Mouse (Mus musculus): ENCODE measurements around the gene Pisd. TPM values are rescaled to one million over a fixed set of nuclear protein-coding genes. Genes with fewer than 3 reads are reported as not detected.
"Not testable (repeated sequence)": the region's sequence is repeated elsewhere in the genome, so short reads cannot be mapped to it uniquely, and the experiment has no call there.

Gene Pisd
- polyA plus RNA-seq, 1 experiment from 2014 or later = 82.6 TPM

DNA sequence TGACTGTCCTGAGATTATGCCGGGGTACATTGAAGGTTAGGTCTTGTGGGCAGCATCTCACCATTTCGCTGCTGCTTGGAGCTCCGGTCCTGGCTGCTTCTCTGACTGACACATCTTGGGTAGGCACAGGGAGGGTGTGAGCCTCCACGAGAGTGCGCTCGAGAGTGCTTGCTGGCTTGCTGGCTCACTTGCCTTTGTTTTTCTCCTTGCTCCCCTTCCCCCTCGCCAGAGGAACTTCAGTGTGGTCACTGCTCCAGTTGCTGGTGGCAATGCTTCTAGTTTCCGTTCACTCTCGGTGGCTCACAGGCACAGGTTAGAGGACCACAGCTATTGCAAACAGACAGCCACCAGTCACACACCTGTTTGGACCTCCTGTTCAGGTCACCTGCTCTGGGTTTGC, 43.3 kb downstream of the Pisd start:
- no peak overlapping the region for H3K27ac ChIP-seq
- WGBS = 63% methylated on average over 9 of the region's 9 CpGs
- H3K4me3 ChIP-seq (replicated peaks) = no peak overlapping the region
- no peaks in the 10 kb centered on the region for H3K27me3 ChIP-seq
- H3K36me3 ChIP-seq = peaks cover 26% of the 10 kb centered on the region
- H3K9me3 ChIP-seq (replicated peaks) = no peaks in the 10 kb centered on the region
- H3K4me2 ChIP-seq = no peak overlapping the region
- no peak overlapping the region for H3K9ac ChIP-seq
- no peak for ATAC-seq (replicated peaks; ENCODE audit: low FRiP score)
- H3K4me1 ChIP-seq = peaks cover 28% of the 10 kb centered on the region

- ATAC-seq (replicated peaks; ENCODE audit: low FRiP score); H3K27me3 ChIP-seq; H3K9me3 ChIP-seq (replicated peaks); H3K9ac ChIP-seq; H3K4me2 ChIP-seq; H3K27ac ChIP-seq; H3K4me3 ChIP-seq (replicated peaks): not testable (repeated sequence)
- 88% methylated on average over 4 of the region's 4 CpGs for WGBS
- Histone ChIP-seq H3K36me3 (peaks cover 33% of the 10 kb centered on the region), H3K4me1 (peaks cover 21% of the 10 kb centered on the region)
These were observed 44.1 kb downstream of the Pisd start for GRCm38 (mm10) chr5:32741377-32741776.

GRCm38 (mm10) chr5:32740850-32741249, 44.6 kb downstream of the Pisd start:
- not testable (repeated sequence) for H3K27ac ChIP-seq; H3K4me3 ChIP-seq (replicated peaks); ATAC-seq (replicated peaks; ENCODE audit: low FRiP score); H3K4me2 ChIP-seq; H3K9me3 ChIP-seq (replicated peaks); H3K27me3 ChIP-seq; H3K9ac ChIP-seq
- H3K4me1 ChIP-seq = peaks cover 16% of the 10 kb centered on the region
- WGBS = 86% methylated on average over 8 of the region's 8 CpGs
- H3K36me3 ChIP-seq = peaks cover 38% of the 10 kb centered on the region

DNA sequence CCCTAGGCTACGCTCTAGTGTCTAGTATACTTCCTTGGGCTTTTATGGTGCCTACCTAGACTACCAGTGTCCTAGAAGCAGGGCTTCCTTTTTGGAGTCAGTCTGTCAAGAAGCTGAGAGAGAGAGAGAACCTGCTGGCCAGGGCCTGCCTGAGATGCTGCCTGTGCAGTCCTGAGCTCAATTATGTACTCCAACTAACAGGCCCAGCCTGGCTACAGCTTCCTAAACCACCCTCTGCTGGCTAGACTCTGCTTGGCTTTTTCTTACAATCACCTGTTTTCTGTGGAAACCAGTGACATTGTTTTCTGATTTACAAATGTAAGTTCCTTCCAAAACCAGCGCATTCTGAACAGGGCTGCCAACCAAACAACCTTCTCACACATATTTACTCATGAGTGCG, 45.3 kb downstream of the Pisd start:
- Histone ChIP-seq H3K27ac (no peak overlapping the region), H3K4me2 (no peak overlapping the region), H3K4me3 (replicated peaks) (no peak overlapping the region)

DNA sequence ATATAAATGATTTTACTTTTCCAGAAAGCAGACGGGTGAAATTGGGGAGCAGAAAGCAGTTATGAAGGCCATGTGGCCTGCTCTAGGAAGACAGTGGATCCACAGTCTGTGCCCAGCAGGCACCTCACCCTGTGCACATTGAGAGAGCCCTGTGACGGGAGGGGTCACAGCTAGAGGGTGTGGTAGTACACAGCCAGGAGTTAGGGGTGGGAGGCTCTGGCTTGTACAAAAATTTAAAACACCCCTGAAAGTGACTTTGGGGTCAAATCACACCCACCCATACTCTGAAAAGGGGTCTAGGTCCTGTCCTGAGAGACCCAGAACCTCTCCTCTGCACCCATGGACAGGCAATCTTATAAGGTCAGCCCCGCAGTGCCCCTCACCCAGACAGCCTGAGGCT, 48.7 kb downstream of the Pisd start:
- H3K4me2 ChIP-seq; H3K27me3 ChIP-seq; H3K4me1 ChIP-seq; H3K4me3 ChIP-seq (replicated peaks); H3K9me3 ChIP-seq (replicated peaks); H3K27ac ChIP-seq; H3K9ac ChIP-seq: not testable (repeated sequence)
- WGBS = 95% methylated on average over 3 of the region's 3 CpGs
- peaks cover 54% of the 10 kb centered on the region for H3K36me3 ChIP-seq
- peak; percentile 71; the same call in 1 of the 2 replicates for ATAC-seq (replicated peaks; ENCODE audit: low FRiP score)

More for the DNA sequence above, 45.3 kb downstream of the Pisd start:
- Histone ChIP-seq H3K9me3 (replicated peaks) (no peaks in the 10 kb centered on the region), H3K36me3 (peaks cover 45% of the 10 kb centered on the region), H3K9ac (no peak overlapping the region), H3K4me1 (peaks cover 10% of the 10 kb centered on the region), H3K27me3 (no peaks in the 10 kb centered on the region)
- 93% methylated on average over 3 of the region's 3 CpGs for WGBS
- ATAC-seq (replicated peaks; ENCODE audit: low FRiP score) = no peak

DNA sequence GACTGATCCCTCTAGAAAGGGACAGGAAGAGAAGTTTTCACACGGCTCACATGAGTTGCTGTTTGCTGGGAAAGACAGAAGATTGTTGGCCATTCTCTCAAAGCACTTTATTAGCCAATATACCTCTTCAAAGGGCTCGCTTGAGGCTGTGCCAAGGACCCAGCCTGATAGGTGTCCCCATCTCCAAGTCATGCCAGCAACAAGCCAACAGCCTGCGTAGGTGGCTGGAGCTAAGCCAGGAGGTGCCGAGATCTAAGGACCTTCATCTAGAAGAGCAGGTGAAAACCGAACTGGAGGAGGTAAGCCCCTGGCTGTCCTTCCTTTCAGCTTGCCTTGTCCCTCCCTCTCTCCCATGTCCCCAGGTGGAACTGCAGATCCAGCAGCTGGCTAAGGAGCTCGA, 49.7 kb downstream of the Pisd start:
- no peak overlapping the region for H3K9ac ChIP-seq
- no peaks in the 10 kb centered on the region for H3K9me3 ChIP-seq (replicated peaks)
- no peak overlapping the region for H3K27ac ChIP-seq
- H3K4me1 ChIP-seq = no peaks in the 10 kb centered on the region
- no peak overlapping the region for H3K4me3 ChIP-seq (replicated peaks)
- H3K4me2 ChIP-seq = no peak overlapping the region
- no peaks in the 10 kb centered on the region for H3K27me3 ChIP-seq
- 75% methylated on average over 6 of the region's 6 CpGs for WGBS
- H3K36me3 ChIP-seq = peaks cover 51% of the 10 kb centered on the region
- no peak for ATAC-seq (replicated peaks; ENCODE audit: low FRiP score)

GRCm38 (mm10) chr5:32733892-32734291, 51.6 kb downstream of the Pisd start:
- not testable (repeated sequence) for H3K4me1 ChIP-seq; H3K27ac ChIP-seq; H3K27me3 ChIP-seq; H3K4me2 ChIP-seq; H3K9me3 ChIP-seq (replicated peaks); ATAC-seq (replicated peaks; ENCODE audit: low FRiP score); H3K9ac ChIP-seq; H3K4me3 ChIP-seq (replicated peaks)
- H3K36me3 ChIP-seq = peaks cover 44% of the 10 kb centered on the region
- WGBS = 94% methylated on average over 6 of the region's 6 CpGs

GRCm38 (mm10) chr5:32728851-32729250, 56.6 kb downstream of the Pisd start:
- Histone ChIP-seq H3K9ac (no peak overlapping the region), H3K4me1 (no peaks in the 10 kb centered on the region), H3K27ac (no peak overlapping the region), H3K27me3 (no peaks in the 10 kb centered on the region), H3K9me3 (replicated peaks) (no peaks in the 10 kb centered on the region), H3K4me2 (no peak overlapping the region), H3K4me3 (replicated peaks) (no peak overlapping the region), H3K36me3 (0 out of 2 replicates have a peak, but pooled peaks cover 6% of the 10 kb centered on the region)
- 85% methylated on average over 8 of the region's 8 CpGs for WGBS
- no peak for ATAC-seq (replicated peaks; ENCODE audit: low FRiP score)

DNA sequence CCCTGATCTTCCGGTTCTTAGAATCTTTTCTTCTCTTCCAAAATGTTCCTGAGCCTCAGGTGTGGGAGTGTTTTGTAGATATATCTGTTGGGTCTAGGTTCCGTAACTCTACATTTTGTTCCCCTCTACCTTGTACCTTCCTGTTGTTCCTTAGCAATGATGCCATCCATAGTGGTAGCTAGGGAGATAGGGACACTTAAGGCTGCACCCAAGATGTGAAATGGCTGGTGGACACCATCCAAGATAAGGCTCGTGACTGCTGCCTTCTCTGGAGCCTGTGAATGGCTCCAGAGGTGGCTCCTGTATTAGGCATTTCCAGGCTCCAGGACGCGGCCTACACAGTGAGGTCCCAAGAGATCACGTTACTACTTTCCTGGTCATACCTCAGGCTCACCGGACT, 57.1 kb downstream of the Pisd start:
- no peak overlapping the region for H3K27ac ChIP-seq
- ATAC-seq (replicated peaks; ENCODE audit: low FRiP score) = no peak
- no peak overlapping the region for H3K4me2 ChIP-seq
- no peak overlapping the region for H3K9ac ChIP-seq
- H3K4me1 ChIP-seq = no peaks in the 10 kb centered on the region
- no peaks in the 10 kb centered on the region for H3K27me3 ChIP-seq
- 0 out of 2 replicates have a peak, but pooled peaks cover 1% of the 10 kb centered on the region for H3K36me3 ChIP-seq
- no peaks in the 10 kb centered on the region for H3K9me3 ChIP-seq (replicated peaks)
- WGBS = 72% methylated on average over 7 of the region's 7 CpGs
- H3K4me3 ChIP-seq (replicated peaks) = no peak overlapping the region

DNA sequence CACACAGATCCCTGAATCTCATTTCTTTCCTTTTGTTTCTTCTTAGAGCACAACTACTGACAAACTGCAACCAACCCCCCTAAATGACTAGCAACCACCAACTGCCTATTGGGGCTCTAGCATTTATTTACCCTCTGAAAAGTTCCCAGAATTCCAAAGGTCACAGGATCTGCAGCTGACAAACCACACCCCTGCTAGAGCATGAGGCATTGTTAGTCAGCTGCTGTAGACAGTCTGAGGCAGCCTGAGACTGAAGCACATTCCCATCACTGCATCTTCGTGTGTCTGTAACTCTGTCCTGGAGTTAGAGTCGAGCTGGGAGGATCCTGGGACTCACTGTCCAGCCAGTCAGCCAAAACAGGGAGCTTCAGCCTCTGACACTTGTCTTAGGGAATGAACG, 60.0 kb downstream of the Pisd start:
- ATAC-seq (replicated peaks; ENCODE audit: low FRiP score); H3K9me3 ChIP-seq (replicated peaks); H3K4me3 ChIP-seq (replicated peaks); H3K4me1 ChIP-seq; H3K27ac ChIP-seq; H3K4me2 ChIP-seq; H3K36me3 ChIP-seq; H3K9ac ChIP-seq; H3K27me3 ChIP-seq: not testable (repeated sequence)
- 69% methylated on average over 3 of the region's 3 CpGs for WGBS

GRCm38 (mm10) chr5:32723981-32724380, 61.5 kb downstream of the Pisd start:
- Histone ChIP-seq H3K27me3 (no peaks in the 10 kb centered on the region), H3K27ac (no peak overlapping the region), H3K4me3 (replicated peaks) (no peak overlapping the region), H3K36me3 (no peaks in the 10 kb centered on the region), H3K9ac (no peak overlapping the region), H3K4me2 (no peak overlapping the region), H3K4me1 (peaks cover under 1% of the 10 kb centered on the region), H3K9me3 (replicated peaks) (no peaks in the 10 kb centered on the region)
- 76% methylated on average over 7 of the region's 7 CpGs for WGBS
- no peak for ATAC-seq (replicated peaks; ENCODE audit: low FRiP score)

DNA sequence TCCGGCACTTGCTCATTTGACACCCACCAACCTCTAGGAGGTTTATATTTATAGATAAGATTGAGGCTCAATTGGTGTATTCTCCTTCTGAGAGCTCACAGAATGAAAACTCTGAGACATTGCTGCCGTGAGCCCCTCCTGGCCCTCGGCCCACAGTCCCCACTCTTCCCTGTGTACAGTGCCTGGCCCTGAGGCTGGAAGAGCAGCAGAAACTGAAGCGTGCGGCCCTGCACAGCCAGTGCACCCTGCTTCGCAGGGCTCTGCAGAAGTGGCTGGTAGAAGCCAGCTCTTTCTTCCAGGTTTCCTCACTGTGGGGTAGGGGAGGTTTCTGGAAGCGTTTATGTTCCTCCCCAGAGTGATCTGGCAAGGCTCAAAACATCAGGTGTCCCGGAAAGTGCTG, 62.7 kb downstream of the Pisd start:
- not testable (repeated sequence) for H3K9ac ChIP-seq; H3K27me3 ChIP-seq; H3K36me3 ChIP-seq; H3K27ac ChIP-seq; H3K4me2 ChIP-seq; H3K4me1 ChIP-seq; H3K4me3 ChIP-seq (replicated peaks); H3K9me3 ChIP-seq (replicated peaks)
- WGBS = 82% methylated on average over 8 of the region's 8 CpGs
- 0 out of 2 replicates have a peak, but pooled peaks have one; percentile 24 for ATAC-seq (replicated peaks; ENCODE audit: low FRiP score)

GRCm38 (mm10) chr5:32722263-32722662, 63.2 kb downstream of the Pisd start:
- H3K27ac ChIP-seq = no peak overlapping the region
- peaks cover 3% of the 10 kb centered on the region for H3K4me1 ChIP-seq
- H3K9ac ChIP-seq = no peak overlapping the region
- no peak overlapping the region for H3K4me3 ChIP-seq (replicated peaks)
- H3K9me3 ChIP-seq (replicated peaks) = no peaks in the 10 kb centered on the region
- H3K36me3 ChIP-seq = no peaks in the 10 kb centered on the region
- ATAC-seq (replicated peaks; ENCODE audit: low FRiP score) = no peak
- no peaks in the 10 kb centered on the region for H3K27me3 ChIP-seq
- no peak overlapping the region for H3K4me2 ChIP-seq
- 74% methylated on average over 7 of the region's 7 CpGs for WGBS

All from kidney, embryonic 15.5 days (tissue).